Mouse (Mus musculus) embryonic facial prominence, embryonic 12.5 days (tissue): ENCODE data around the gene Lcn4. TPM values are rescaled to one million over a fixed set of nuclear protein-coding genes. Genes with fewer than 3 reads are reported as not detected.

Experiments used
- polyA plus RNA-seq: library from polyadenylated mRNA; unstranded; fragments of >200 nt; fragmentation: Nextera tagmentation; extraction: Ambion mirVana; gene quantifications from 2 replicates; pipeline ENCODE4 v1.2.1, GENCODE M21; 2016

The Lcn4 gene
- polyA plus RNA-seq, 1 experiment from 2014 or later: not detected

Other genes with a start within 250 kb of the Lcn4 start
- 26.2 and 28.3 TPM in 2 replicates for gene Sec16a, start 226.1 kb downstream of the Lcn4 start, polyA plus RNA-seq
- gene Notch1, start 154.6 kb downstream of the Lcn4 start, polyA plus RNA-seq: 16.4 and 20.3 TPM in 2 replicates
- 97.3 and 101 TPM in 2 replicates for gene Egfl7, start 91.3 kb downstream of the Lcn4 start, polyA plus RNA-seq
- gene Gm20532, start 84.6 kb downstream of the Lcn4 start, polyA plus RNA-seq: not detected in 2 replicates
- 17.0 and 17.8 TPM in 2 replicates for gene Agpat2, start 66.9 kb downstream of the Lcn4 start, polyA plus RNA-seq
- 66.0 and 75.2 TPM in 2 replicates for gene Fam69b, start 42.8 kb downstream of the Lcn4 start, polyA plus RNA-seq
- not detected in 2 replicates for gene Abo, start 193.7 kb upstream of the Lcn4 start, polyA plus RNA-seq
- 31.4 and 31.5 TPM in 2 replicates for gene Surf6, start 231.6 kb upstream of the Lcn4 start, polyA plus RNA-seq
- gene Med22, start 239.4 kb upstream of the Lcn4 start, polyA plus RNA-seq: 72.1 and 74.2 TPM in 2 replicates
- 565 and 574 TPM in 2 replicates for gene Rpl7a, start 239.5 kb upstream of the Lcn4 start, polyA plus RNA-seq
- 43.8 and 44.1 TPM in 2 replicates for gene Surf2, start 245.1 kb upstream of the Lcn4 start, polyA plus RNA-seq
- 54.2 and 56.8 TPM in 2 replicates for gene Surf1, start 245.2 kb upstream of the Lcn4 start, polyA plus RNA-seq